Mouse (Mus musculus) olfactory bulb, adult 2 months (tissue): ENCODE results near the gene Zfp385b. TPM values are rescaled to one million over a fixed set of nuclear protein-coding genes. Genes with fewer than 3 reads are reported as not detected.

Source experiments
- H3K27ac ChIP-seq: fragments of 200-500 bp; 2 replicates; pipeline ENCODE4 v1.5.1; 2012; ENCODE audit warnings: low read depth, low read length; ENCODE audit not compliant: insufficient read depth
- H3K4me1 ChIP-seq: fragments of 200-500 bp; 2 replicates; pipeline ENCODE4 v1.6.1; 2012; ENCODE audit warnings: low read length; ENCODE audit not compliant: control insufficient read depth, insufficient read depth
- H3K4me3 ChIP-seq: fragments of 200-500 bp; 2 replicates; pipeline ENCODE4 v1.5.1; 2012; ENCODE audit warnings: mild to moderate bottlenecking, low read depth, low read length, moderate library complexity; ENCODE audit not compliant: insufficient read depth
- CTCF ChIP-seq: fragments of 200-500 bp; IDR thresholded peaks from 2 replicates; pipeline ENCODE4 v1.5.1; 2012; ENCODE audit warnings: low read depth, mild to moderate bottlenecking, low read length, moderate library complexity; ENCODE audit not compliant: insufficient read depth
- POLR2A ChIP-seq: fragments of 200-500 bp; IDR thresholded peaks from 2 replicates; pipeline ENCODE4 v1.6.1; 2012; ENCODE audit warnings: mild to moderate bottlenecking, low read depth, low read length, moderate library complexity; ENCODE audit not compliant: insufficient read depth
- WGBS: fragments of 180-500 bp; shearing (Covaris S2); methylation state at CpG from one replicate; pipeline ENCODE4 v1.1.7; 2018; 5-methylcytosine and 5-hydroxymethylcytosine counted together
- polyA plus RNA-seq: library from polyadenylated mRNA; stranded (reverse); fragments of >200 nt; gene quantifications from 2 replicates; pipeline ENCODE4 v1.2.4, GENCODE M21; 2012; ENCODE audit warnings: low replicate concordance; ENCODE audit not compliant: missing spikeins, insufficient read depth, insufficient read length

Zfp385b gene
- polyA plus RNA-seq, 1 experiment, result not detected

DNA sequence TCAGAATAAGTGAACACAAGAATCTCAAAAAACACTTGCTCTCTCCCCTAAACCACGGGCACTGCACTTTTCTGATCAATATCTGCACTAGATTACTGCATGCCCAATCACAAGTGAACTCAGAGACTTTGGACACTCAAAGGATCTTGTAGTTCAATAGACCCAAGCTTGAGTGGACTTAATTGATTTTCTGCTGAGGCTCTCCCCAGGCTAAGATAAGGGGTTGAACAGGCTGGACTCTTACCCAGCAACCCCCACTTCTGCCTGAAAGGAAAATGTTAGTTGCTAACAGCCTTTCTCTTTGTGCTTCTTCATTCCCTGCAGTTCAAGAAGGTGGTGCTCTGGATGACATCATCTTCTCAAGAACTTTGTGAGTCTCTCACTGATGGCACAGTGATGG is 255.7 kb downstream of the Zfp385b start:
- 75% methylated on average over 1 of the region's 1 CpGs for WGBS
- Histone ChIP-seq H3K4me3 (no peak overlapping the region), H3K27ac (no peak overlapping the region), H3K4me1 (peaks cover 7% of the 10 kb centered on the region)
- TF ChIP-seq CTCF, result no peak
- no peak for TF ChIP-seq POLR2A

DNA sequence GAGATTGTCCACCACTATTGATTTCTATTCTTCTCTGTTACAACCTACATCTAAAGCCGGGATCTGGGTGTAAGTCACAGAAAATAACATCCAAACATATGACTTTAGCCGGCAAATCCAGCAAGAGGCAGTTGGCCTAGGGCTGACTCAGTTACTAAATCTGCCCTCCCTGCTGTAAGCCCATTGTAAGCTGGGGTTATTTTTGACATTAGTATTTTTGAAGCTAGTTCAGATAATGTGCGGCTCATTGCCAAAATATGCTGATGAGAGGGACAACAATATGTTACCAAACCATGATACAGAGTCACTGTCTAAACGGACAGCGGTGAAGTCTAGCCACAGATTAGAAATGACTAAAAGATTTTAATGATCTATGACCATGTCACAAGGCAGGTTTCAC is 257.5 kb downstream of the Zfp385b start:
- no peak for TF ChIP-seq POLR2A
- TF ChIP-seq CTCF, result no peak
- WGBS, result 66% methylated on average over 5 of the region's 5 CpGs
- H3K27ac ChIP-seq, result no peak overlapping the region
- H3K4me1 ChIP-seq, result peaks cover 8% of the 10 kb centered on the region
- H3K4me3 ChIP-seq, result no peak overlapping the region

DNA sequence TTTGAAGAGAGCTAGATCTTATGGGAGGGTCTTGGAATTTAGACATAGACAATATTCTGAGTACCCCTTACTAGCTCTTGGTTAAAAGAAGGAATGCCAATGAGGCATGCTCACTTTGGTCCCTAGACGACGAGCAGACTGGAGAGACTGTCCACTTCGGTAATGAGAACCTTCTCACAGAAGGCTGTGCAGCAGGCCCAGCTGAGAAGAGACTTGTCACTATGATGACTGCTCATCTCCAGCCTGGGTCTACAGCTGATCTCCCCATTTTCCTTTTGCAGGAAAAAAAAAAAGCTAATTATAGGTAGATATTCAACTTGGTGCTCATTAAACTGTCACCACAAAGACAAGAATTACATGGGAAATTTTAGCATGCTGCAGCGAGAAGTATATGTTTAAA is 262.5 kb downstream of the Zfp385b start:
- Histone ChIP-seq H3K27ac (peak overlapping the region; percentile 86), H3K4me1 (peaks cover 17% of the 10 kb centered on the region), H3K4me3 (no peak overlapping the region)
- TF ChIP-seq CTCF (no peak), POLR2A (no peak)
- 28% methylated on average over 4 of the region's 4 CpGs for WGBS

DNA sequence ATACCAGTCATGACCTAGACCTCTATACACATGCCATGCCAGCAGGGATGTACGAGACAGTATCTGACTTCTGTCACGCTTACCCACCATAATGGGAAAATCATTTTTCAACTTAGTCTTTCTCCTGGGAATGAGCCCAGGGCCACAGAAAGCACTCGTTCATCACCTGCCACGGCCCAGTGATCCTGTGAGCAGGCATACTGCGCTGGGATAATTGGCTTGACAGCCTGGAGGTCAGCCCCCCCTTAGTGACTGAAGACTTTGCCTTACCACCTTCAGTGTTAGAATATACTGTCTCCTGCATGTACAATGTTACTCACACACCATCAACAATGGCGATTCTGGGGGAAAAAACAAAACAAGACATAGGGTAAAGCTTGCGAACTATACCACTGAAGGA is 263.5 kb downstream of the Zfp385b start:
- H3K4me1 ChIP-seq, result peaks cover 20% of the 10 kb centered on the region
- no peak for TF ChIP-seq POLR2A
- 70% methylated on average over 7 of the region's 7 CpGs for WGBS
- peak overlapping the region; percentile 86 for H3K27ac ChIP-seq
- no peak overlapping the region for H3K4me3 ChIP-seq

DNA sequence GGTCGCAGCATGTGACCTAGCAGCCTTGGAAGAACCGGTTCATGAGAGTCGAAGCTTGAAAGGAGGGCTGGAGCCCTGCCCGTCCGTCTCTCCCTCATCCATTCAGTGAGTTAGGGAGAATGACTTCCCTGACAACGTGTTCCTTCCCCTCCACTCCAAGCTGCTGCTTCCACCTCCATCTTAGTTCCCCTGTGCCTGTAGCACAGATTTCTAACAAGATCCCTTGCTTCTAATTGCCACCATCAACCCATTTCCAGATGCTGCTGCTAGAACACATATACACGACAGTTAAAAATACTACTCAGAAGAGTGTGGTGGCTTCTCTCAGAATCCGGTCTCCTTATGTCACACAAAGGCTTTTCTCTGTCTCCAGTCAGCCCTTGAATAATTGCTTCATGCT is 266.8 kb downstream of the Zfp385b start:
- peaks cover 16% of the 10 kb centered on the region for H3K4me1 ChIP-seq
- H3K27ac ChIP-seq, result peak overlapping the region; percentile 58
- TF ChIP-seq CTCF, result no peak
- no peak for TF ChIP-seq POLR2A
- no peak overlapping the region for H3K4me3 ChIP-seq
- 30% methylated on average over 8 of the region's 8 CpGs for WGBS

DNA sequence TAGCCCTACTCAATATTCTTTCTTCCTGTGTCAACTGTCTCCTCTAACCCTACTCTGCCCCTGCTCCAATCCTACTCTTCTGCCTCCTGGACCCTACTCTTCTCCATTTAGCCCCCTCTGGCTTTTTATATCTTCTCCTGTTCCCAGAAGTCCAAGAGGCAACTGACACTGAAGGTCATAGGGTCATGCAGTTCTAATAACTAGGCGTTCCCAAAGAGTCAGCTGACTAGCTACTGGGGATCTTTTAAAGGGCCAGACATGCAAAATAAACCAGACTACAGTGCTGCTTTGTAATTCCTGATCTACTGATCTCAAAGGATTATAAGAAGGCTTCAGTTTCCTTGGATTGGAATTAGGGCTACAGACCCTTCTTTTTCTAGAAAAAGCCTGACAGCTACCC is 276.1 kb downstream of the Zfp385b start:
- 59% methylated on average over 1 of the region's 1 CpGs for WGBS

DNA sequence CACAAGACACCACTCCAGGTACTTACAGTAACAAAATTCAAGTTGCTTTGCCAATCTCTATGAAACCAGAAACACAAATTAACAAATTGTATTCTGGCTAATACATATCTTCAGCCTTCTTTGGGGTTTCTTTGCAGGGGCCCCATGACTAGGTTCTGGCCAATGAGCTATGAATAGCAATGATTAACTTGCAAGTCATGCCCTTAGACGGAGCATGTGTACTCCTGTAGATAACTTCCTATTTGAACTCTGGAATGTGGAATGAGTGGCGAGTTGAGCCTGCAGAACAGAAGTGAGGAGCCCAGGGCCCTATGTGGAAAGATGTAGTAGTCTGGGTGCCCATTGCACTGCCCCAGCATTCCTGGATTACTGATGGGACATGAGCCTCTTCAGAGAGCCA is 276.8 kb downstream of the Zfp385b start:
- 64% methylated on average over 2 of the region's 2 CpGs for WGBS
- Histone ChIP-seq H3K27ac (no peak overlapping the region; the same call in 1 of the 2 replicates), H3K4me3 (no peak overlapping the region), H3K4me1 (0 out of 2 replicates have a peak, but pooled peaks cover 2% of the 10 kb centered on the region)
- TF ChIP-seq CTCF, result no peak
- TF ChIP-seq POLR2A, result no peak

More for the DNA sequence above, 276.1 kb downstream of the Zfp385b start:
- Histone ChIP-seq H3K4me3 (no peak overlapping the region), H3K4me1 (0 out of 2 replicates have a peak, but pooled peaks cover 2% of the 10 kb centered on the region), H3K27ac (no peak overlapping the region)
- TF ChIP-seq CTCF (no peak), POLR2A (no peak)

DNA sequence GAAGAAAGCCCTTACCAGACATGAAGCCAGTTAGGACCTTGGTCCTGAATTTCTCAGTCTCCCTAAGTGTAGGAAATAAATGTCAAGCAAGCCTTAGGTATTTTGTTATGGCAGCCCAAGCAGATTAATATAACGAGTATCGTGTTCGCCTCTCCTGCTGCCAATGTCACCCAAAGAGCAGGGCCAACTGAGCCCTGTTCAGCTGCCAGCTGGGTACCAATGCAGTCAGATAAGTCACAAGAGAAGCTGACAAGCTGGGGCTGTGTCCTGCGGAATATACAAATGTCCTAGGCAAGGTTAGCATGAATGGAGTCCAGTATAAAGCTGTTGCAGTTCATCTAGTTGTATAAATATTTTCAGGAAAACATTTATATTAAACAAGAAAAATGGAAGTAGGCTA is 277.8 kb downstream of the Zfp385b start:
- Histone ChIP-seq H3K4me1 (0 out of 2 replicates have a peak, but pooled peaks cover 2% of the 10 kb centered on the region), H3K4me3 (no peak overlapping the region), H3K27ac (peak overlapping the region; percentile 54; the same call in 1 of the 2 replicates)
- TF ChIP-seq POLR2A (no peak), CTCF (no peak)
- WGBS, result 63% methylated on average over 4 of the region's 4 CpGs

DNA sequence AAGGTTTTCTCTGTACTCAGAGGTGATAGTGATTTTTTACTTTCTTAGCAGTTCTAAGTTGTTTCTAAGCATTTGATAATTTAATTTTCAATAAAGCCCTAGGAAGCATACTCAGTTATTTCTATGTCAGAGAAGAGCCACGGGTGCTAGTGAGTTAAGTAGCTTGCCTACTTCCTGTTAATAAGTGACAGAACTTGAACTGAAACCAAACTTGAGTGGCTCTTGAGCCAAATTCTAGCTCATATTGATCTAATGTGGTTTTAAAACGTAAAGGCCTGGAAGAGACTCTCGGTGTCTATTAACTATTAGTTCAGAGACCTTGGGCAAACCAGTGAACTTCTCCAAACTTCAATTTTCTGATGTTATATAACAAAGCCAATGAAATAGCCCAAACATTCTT is 278.6 kb downstream of the Zfp385b start:
- TF ChIP-seq CTCF, result no peak
- no peak for TF ChIP-seq POLR2A
- 0 out of 2 replicates have a peak, but pooled peaks cover 2% of the 10 kb centered on the region for H3K4me1 ChIP-seq
- no peak overlapping the region for H3K4me3 ChIP-seq
- WGBS, result 70% methylated on average over 3 of the region's 3 CpGs
- no peak overlapping the region for H3K27ac ChIP-seq

DNA sequence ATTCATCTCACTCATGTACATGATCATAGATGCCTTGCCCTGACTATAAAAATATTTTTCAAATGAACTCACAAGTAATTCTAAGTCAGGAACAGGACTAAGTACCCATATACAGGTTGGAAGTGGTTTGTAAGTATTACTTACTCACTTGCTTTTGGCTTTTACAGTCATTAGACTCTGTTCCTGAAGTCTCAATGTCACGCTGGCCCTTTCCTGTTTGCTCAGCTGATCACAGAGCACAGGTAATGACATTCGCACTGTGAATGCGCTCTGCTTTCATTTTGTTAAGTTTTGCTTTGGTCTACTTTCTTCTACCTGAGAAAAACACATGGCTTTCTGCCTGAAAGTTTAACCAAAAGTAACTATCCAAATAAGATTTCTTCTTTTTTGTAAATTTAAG is 282.9 kb downstream of the Zfp385b start:
- WGBS, result 81% methylated on average over 3 of the region's 3 CpGs
- peaks cover 4% of the 10 kb centered on the region; the same call in 1 of the 2 replicates for H3K4me1 ChIP-seq

More for the DNA sequence above, 282.9 kb downstream of the Zfp385b start:
- TF ChIP-seq CTCF (no peak), POLR2A (no peak)
- no peak overlapping the region for H3K4me3 ChIP-seq
- peak overlapping the region; percentile 83 for H3K27ac ChIP-seq
